Mouse (Mus musculus): ENCODE measurements at regions not wholly inside any gene's neighbourhood (a gene's known extent, or its start where the extent isn't known, plus 50 kb on each side); places are given as distances from the start of the nearest gene placed in this dataset.

- TF ChIP-seq CTCF (IDR thresholded peaks at IDR 0.05; ENCODE audit: borderline replicate concordance, insufficient read depth, low read length) (no peak), POLR2A (IDR thresholded peaks at IDR 0.05; ENCODE audit: low read depth, low read length) (no peak)
- Histone ChIP-seq H3K4me1 (ENCODE audit: control insufficient read depth, insufficient read depth, low read length) (no peaks in the 10 kb centered on the region), H3K4me3 (ENCODE audit: insufficient read depth, low read length) (no peak overlapping the region), H3K27ac (ENCODE audit: insufficient read depth, low read length) (no peak overlapping the region)
Observed at GRCm38 (mm10) chr10:20798400-20798799, 73.5 kb upstream of the Pde7b start.

GRCm38 (mm10) chr10:20793956-20794355, 69.1 kb upstream of the Pde7b start:
- Histone ChIP-seq H3K27ac (ENCODE audit: insufficient read depth, low read length) (no peak overlapping the region), H3K4me1 (ENCODE audit: control insufficient read depth, insufficient read depth, low read length) (no peaks in the 10 kb centered on the region), H3K4me3 (ENCODE audit: insufficient read depth, low read length) (no peak overlapping the region)
- no peak for TF ChIP-seq POLR2A (IDR thresholded peaks at IDR 0.05; ENCODE audit: low read depth, low read length)
- no peak for TF ChIP-seq CTCF (IDR thresholded peaks at IDR 0.05; ENCODE audit: borderline replicate concordance, insufficient read depth, low read length)

- Histone ChIP-seq H3K4me3 (ENCODE audit: insufficient read depth, low read length) (no peak overlapping the region), H3K27ac (ENCODE audit: insufficient read depth, low read length) (no peak overlapping the region), H3K4me1 (ENCODE audit: control insufficient read depth, insufficient read depth, low read length) (no peaks in the 10 kb centered on the region)
- no peak for TF ChIP-seq CTCF (IDR thresholded peaks at IDR 0.05; ENCODE audit: borderline replicate concordance, insufficient read depth, low read length)
- TF ChIP-seq POLR2A (IDR thresholded peaks at IDR 0.05; ENCODE audit: low read depth, low read length), result no peak
Observed at GRCm38 (mm10) chr10:20780946-20781345, 56.1 kb upstream of the Pde7b start.

- Histone ChIP-seq H3K27ac (ENCODE audit: insufficient read depth, low read length) (no peak overlapping the region), H3K4me3 (ENCODE audit: insufficient read depth, low read length) (no peak overlapping the region), H3K4me1 (ENCODE audit: control insufficient read depth, insufficient read depth, low read length) (no peaks in the 10 kb centered on the region)
- TF ChIP-seq POLR2A (IDR thresholded peaks at IDR 0.05; ENCODE audit: low read depth, low read length) (no peak), CTCF (IDR thresholded peaks at IDR 0.05; ENCODE audit: borderline replicate concordance, insufficient read depth, low read length) (no peak)
Observed at GRCm38 (mm10) chr10:20776640-20777413, 51.9 kb upstream of the Pde7b start.

- H3K27ac ChIP-seq (ENCODE audit: insufficient read depth, low read length), result no peak overlapping the region
- H3K4me1 ChIP-seq (ENCODE audit: control insufficient read depth, insufficient read depth, low read length), result no peaks in the 10 kb centered on the region
- TF ChIP-seq POLR2A (IDR thresholded peaks at IDR 0.05; ENCODE audit: low read depth, low read length), result no peak
- no peak for TF ChIP-seq CTCF (IDR thresholded peaks at IDR 0.05; ENCODE audit: borderline replicate concordance, insufficient read depth, low read length)
- no peak overlapping the region for H3K4me3 ChIP-seq (ENCODE audit: insufficient read depth, low read length)
Observed at GRCm38 (mm10) chr10:20775731-20776429, 51.0 kb upstream of the Pde7b start.

Data from embryonic fibroblast, embryonic 13.5 days (primary cell).